Mouse (Mus musculus): ENCODE measurements around the gene Ptgdr. TPM values are rescaled to one million over a fixed set of nuclear protein-coding genes. Genes with fewer than 3 reads are reported as not detected.
"Not testable (repeated sequence)": the region's sequence is repeated elsewhere in the genome, so short reads cannot be mapped to it uniquely, and the experiment has no call there.

The Ptgdr gene
- total RNA-seq, 2 experiments from 2014 or later = 0.81 to 0.84 TPM

GRCm38 (mm10) chr14:44827736-44828135, 31.4 kb downstream of the Ptgdr start:
- intact Hi-C loops (cut with DNase I) = no loop called here
- no peak for DNase-seq (ENCODE audit: extremely low spot score in 1 of 2, low spot score in 2 of 2)

- intact Hi-C loops (cut with DNase I) = no loop called here
Observed at GRCm38 (mm10) chr14:44821177-44822057, 37.8 kb downstream of the Ptgdr start.

GRCm38 (mm10) chr14:44813152-44813551, 46.0 kb downstream of the Ptgdr start:
- intact Hi-C loops (cut with DNase I); DNase-seq (ENCODE audit: extremely low spot score in 1 of 2, low spot score in 2 of 2): not testable (repeated sequence)

More at GRCm38 (mm10) chr14:44821177-44822057, 37.8 kb downstream of the Ptgdr start:
- no peak for DNase-seq (ENCODE audit: extremely low spot score in 1 of 2, low spot score in 2 of 2)

Other genes starting within 250 kb of the Ptgdr start
- gene Gm5624, start 231.4 kb downstream of the Ptgdr start, total RNA-seq (2021) = not detected
- gene Gm8257, start 152.9 kb downstream of the Ptgdr start, total RNA-seq (2021) = not detected
- gene Gm8267, start 109.0 kb downstream of the Ptgdr start, total RNA-seq (2021) = under 1 TPM in 1 of 2 experiments, not detected in 1; 0.43 TPM
- under 1 TPM; 0.57 to 0.66 TPM for gene Ptger2, start 128.8 kb upstream of the Ptgdr start, total RNA-seq (2021)